Mouse (Mus musculus) megakaryocyte, embryonic 14.5 days (primary cell): Measurements from ENCODE around the gene Stk19. TPM values are rescaled to one million over a fixed set of nuclear protein-coding genes. Genes with fewer than 3 reads are reported as not detected.
"Not testable (repeated sequence)": the region's sequence is repeated elsewhere in the genome, so short reads cannot be mapped to it uniquely, and the experiment has no call there.

ENCODE experiments used
- H3K27me3 ChIP-seq: replicated peaks from 2 replicates; pipeline ENCODE3; 2012; ENCODE audit warnings: inconsistent platforms
- H3K36me3 ChIP-seq: replicated peaks from 2 replicates; pipeline ENCODE3; 2012; ENCODE audit warnings: low read length, inconsistent platforms, mixed read lengths
- H3K4me1 ChIP-seq: 2 replicates; pipeline ENCODE4 v1.6.1; 2012; ENCODE audit warnings: inconsistent platforms
- H3K4me3 ChIP-seq: replicated peaks from 2 replicates; pipeline ENCODE3; 2012; ENCODE audit warnings: moderate library complexity, mild to moderate bottlenecking, inconsistent platforms
- H3K9me3 ChIP-seq: 2 replicates; pipeline ENCODE4 v1.6.1; 2012; ENCODE audit warnings: inconsistent platforms
- FLI1 ChIP-seq: IDR thresholded peaks from 2 replicates; pipeline ENCODE4 v1.6.1; 2012; ENCODE audit warnings: low read length, inconsistent platforms, mixed read lengths
- GATA1 ChIP-seq: IDR thresholded peaks from 3 replicates; pipeline ENCODE4 v1.6.1; 2012; ENCODE audit warnings: mixed read lengths, low read length, inconsistent platforms, borderline replicate concordance
- polyA plus RNA-seq: library from polyadenylated mRNA; stranded (reverse); fragments of >175 nt; gene quantifications from 2 replicates; pipeline ENCODE4 v1.2.3, GENCODE M21; 2012; ENCODE audit warnings: low replicate concordance; ENCODE audit not compliant: insufficient read depth

The Stk19 gene
- polyA plus RNA-seq, 1 experiment: 44.3 TPM

GRCm38 (mm10) chr17:34808599-34809205, 28.0 kb downstream of the Stk19 start:
- Histone ChIP-seq H3K36me3 (no peaks in the 10 kb centered on the region), H3K9me3 (peaks cover 16% of the 10 kb centered on the region), H3K4me1 (no peaks in the 10 kb centered on the region), H3K4me3 (no peak overlapping the region), H3K27me3 (no peaks in the 10 kb centered on the region)
- TF ChIP-seq FLI1 (no peak), GATA1 (no peak)

GRCm38 (mm10) chr17:34807176-34807575, 29.6 kb downstream of the Stk19 start:
- TF ChIP-seq FLI1 (no peak), GATA1 (no peak)
- H3K9me3 ChIP-seq: peaks cover 27% of the 10 kb centered on the region
- H3K4me3 ChIP-seq: no peak overlapping the region
- no peaks in the 10 kb centered on the region for H3K27me3 ChIP-seq
- H3K36me3 ChIP-seq: no peaks in the 10 kb centered on the region
- H3K4me1 ChIP-seq: no peaks in the 10 kb centered on the region

- H3K4me3 ChIP-seq: no peak overlapping the region
- no peaks in the 10 kb centered on the region for H3K27me3 ChIP-seq
- no peaks in the 10 kb centered on the region for H3K36me3 ChIP-seq
- peaks cover 36% of the 10 kb centered on the region for H3K9me3 ChIP-seq
- TF ChIP-seq FLI1 (no peak), GATA1 (no peak)
- H3K4me1 ChIP-seq: no peaks in the 10 kb centered on the region
Measured at GRCm38 (mm10) chr17:34804871-34805562, 31.7 kb downstream of the Stk19 start.

GRCm38 (mm10) chr17:34804301-34804700, 32.4 kb downstream of the Stk19 start, which contains the start of gene Cyp21a1:
TSS of gene Cyp21a1 (minus strand) at chr17:34804561.
- not testable (repeated sequence) for H3K27me3 ChIP-seq, H3K4me1 ChIP-seq, H3K4me3 ChIP-seq, H3K36me3 ChIP-seq
- H3K9me3 ChIP-seq: peaks cover 36% of the 10 kb centered on the region

GRCm38 (mm10) chr17:34803367-34803766, 33.4 kb downstream of the Stk19 start:
- not testable (repeated sequence) for H3K4me3 ChIP-seq, H3K27me3 ChIP-seq, H3K36me3 ChIP-seq, H3K4me1 ChIP-seq
- peaks cover 40% of the 10 kb centered on the region for H3K9me3 ChIP-seq

- not testable (repeated sequence) for H3K36me3 ChIP-seq, H3K27me3 ChIP-seq, H3K4me3 ChIP-seq, H3K4me1 ChIP-seq
- H3K9me3 ChIP-seq: peaks cover 40% of the 10 kb centered on the region
Measured at GRCm38 (mm10) chr17:34802756-34803155, 34.0 kb downstream of the Stk19 start.

- H3K36me3 ChIP-seq, H3K4me1 ChIP-seq, H3K4me3 ChIP-seq, H3K27me3 ChIP-seq: not testable (repeated sequence)
- H3K9me3 ChIP-seq: peaks cover 44% of the 10 kb centered on the region
Measured at GRCm38 (mm10) chr17:34800781-34801305, 35.9 kb downstream of the Stk19 start.

- no peaks in the 10 kb centered on the region for H3K36me3 ChIP-seq
- peaks cover 39% of the 10 kb centered on the region for H3K9me3 ChIP-seq
- no peaks in the 10 kb centered on the region for H3K4me1 ChIP-seq
- H3K4me3 ChIP-seq: no peak overlapping the region
- TF ChIP-seq FLI1 (no peak), GATA1 (no peak)
- no peaks in the 10 kb centered on the region for H3K27me3 ChIP-seq
Measured at GRCm38 (mm10) chr17:34799531-34799925, 37.2 kb downstream of the Stk19 start.

- no peak for TF ChIP-seq GATA1
Measured at GRCm38 (mm10) chr17:34798866-34799530, 37.7 kb downstream of the Stk19 start.

GRCm38 (mm10) chr17:34798071-34798470, 38.7 kb downstream of the Stk19 start:
- H3K4me3 ChIP-seq, H3K36me3 ChIP-seq, H3K27me3 ChIP-seq, H3K4me1 ChIP-seq: not testable (repeated sequence)
- H3K9me3 ChIP-seq: peaks cover 32% of the 10 kb centered on the region

More at GRCm38 (mm10) chr17:34798866-34799530, 37.7 kb downstream of the Stk19 start:
- Histone ChIP-seq H3K4me1 (no peaks in the 10 kb centered on the region), H3K27me3 (no peaks in the 10 kb centered on the region), H3K36me3 (no peaks in the 10 kb centered on the region), H3K9me3 (peaks cover 34% of the 10 kb centered on the region), H3K4me3 (no peak overlapping the region)

- H3K4me3 ChIP-seq, H3K36me3 ChIP-seq, H3K27me3 ChIP-seq, H3K4me1 ChIP-seq: not testable (repeated sequence)
- H3K9me3 ChIP-seq: peaks cover 34% of the 10 kb centered on the region
Measured at GRCm38 (mm10) chr17:34797211-34797995, 39.3 kb downstream of the Stk19 start.
